Mouse (Mus musculus): Measurements from ENCODE around the gene Rpl27a. TPM values are rescaled to one million over a fixed set of nuclear protein-coding genes. Genes with fewer than 3 reads are reported as not detected.

Gene Rpl27a
- polyA plus RNA-seq, 1 experiment from 2014 or later, result 81.0 TPM

GRCm38 (mm10) chr7:109540902-109541301, 22.0 kb downstream of the Rpl27a start:
- Histone ChIP-seq H3K27ac (ENCODE audit: low read depth, low read length) (peak overlapping the region; percentile 2; the same call in 1 of the 2 replicates), H3K4me3 (ENCODE audit: low read depth, low read length) (no peak overlapping the region), H3K4me2 (replicated peaks; ENCODE audit: low read depth) (no peak overlapping the region), H3K4me1 (replicated peaks; ENCODE audit: control insufficient read depth, insufficient read depth, low read length) (no peaks in the 10 kb centered on the region), H3K9me3 (ENCODE audit: control insufficient read depth) (no peaks in the 10 kb centered on the region), H3K36me3 (ENCODE audit: control insufficient read depth, insufficient read depth) (peaks cover 83% of the 10 kb centered on the region), H3K9ac (ENCODE audit: low read depth, low read length) (no peak overlapping the region), H3K27me3 (replicated peaks; ENCODE audit: control insufficient read depth, insufficient read depth, low read length) (no peaks in the 10 kb centered on the region)
- no peak for TF ChIP-seq CTCF (IDR thresholded peaks at IDR 0.05; ENCODE audit: low read depth)
- ATAC-seq, result peak; percentile 56; the same call in 1 of the 2 replicates

- no peaks in the 10 kb centered on the region for H3K9me3 ChIP-seq (ENCODE audit: control insufficient read depth)
- H3K4me2 ChIP-seq (replicated peaks; ENCODE audit: low read depth), result no peak overlapping the region
- no peak for ATAC-seq
- H3K27me3 ChIP-seq (replicated peaks; ENCODE audit: control insufficient read depth, insufficient read depth, low read length), result no peaks in the 10 kb centered on the region
- H3K4me1 ChIP-seq (replicated peaks; ENCODE audit: control insufficient read depth, insufficient read depth, low read length), result no peaks in the 10 kb centered on the region
- no peak for TF ChIP-seq CTCF (IDR thresholded peaks at IDR 0.05; ENCODE audit: low read depth)
- H3K4me3 ChIP-seq (ENCODE audit: low read depth, low read length), result no peak overlapping the region
- H3K9ac ChIP-seq (ENCODE audit: low read depth, low read length), result no peak overlapping the region
- WGBS, result 85% methylated on average over 10 of the region's 10 CpGs
- no peak overlapping the region for H3K27ac ChIP-seq (ENCODE audit: low read depth, low read length)
- H3K36me3 ChIP-seq (ENCODE audit: control insufficient read depth, insufficient read depth), result peaks cover 74% of the 10 kb centered on the region
Measured at GRCm38 (mm10) chr7:109541609-109542363, 22.8 kb downstream of the Rpl27a start.

GRCm38 (mm10) chr7:109542364-109542628, 23.3 kb downstream of the Rpl27a start:
- no peak overlapping the region for H3K27ac ChIP-seq (ENCODE audit: low read depth, low read length)
- H3K4me3 ChIP-seq (ENCODE audit: low read depth, low read length), result no peak overlapping the region
- no peak overlapping the region for H3K9ac ChIP-seq (ENCODE audit: low read depth, low read length)
- H3K27me3 ChIP-seq (replicated peaks; ENCODE audit: control insufficient read depth, insufficient read depth, low read length), result no peaks in the 10 kb centered on the region
- H3K9me3 ChIP-seq (ENCODE audit: control insufficient read depth), result no peaks in the 10 kb centered on the region
- no peak for TF ChIP-seq CTCF (IDR thresholded peaks at IDR 0.05; ENCODE audit: low read depth)
- no peak for ATAC-seq
- 82% methylated on average over 3 of the region's 3 CpGs for WGBS
- H3K4me1 ChIP-seq (replicated peaks; ENCODE audit: control insufficient read depth, insufficient read depth, low read length), result no peaks in the 10 kb centered on the region
- peaks cover 71% of the 10 kb centered on the region for H3K36me3 ChIP-seq (ENCODE audit: control insufficient read depth, insufficient read depth)
- no peak overlapping the region for H3K4me2 ChIP-seq (replicated peaks; ENCODE audit: low read depth)

- TF ChIP-seq CTCF (IDR thresholded peaks at IDR 0.05; ENCODE audit: low read depth), result no peak
- Histone ChIP-seq H3K27ac (ENCODE audit: low read depth, low read length) (no peak overlapping the region), H3K9me3 (ENCODE audit: control insufficient read depth) (no peaks in the 10 kb centered on the region), H3K27me3 (replicated peaks; ENCODE audit: control insufficient read depth, insufficient read depth, low read length) (no peaks in the 10 kb centered on the region), H3K4me1 (replicated peaks; ENCODE audit: control insufficient read depth, insufficient read depth, low read length) (no peaks in the 10 kb centered on the region), H3K4me3 (ENCODE audit: low read depth, low read length) (no peak overlapping the region), H3K4me2 (replicated peaks; ENCODE audit: low read depth) (no peak overlapping the region), H3K36me3 (ENCODE audit: control insufficient read depth, insufficient read depth) (peaks cover 67% of the 10 kb centered on the region), H3K9ac (ENCODE audit: low read depth, low read length) (no peak overlapping the region)
- ATAC-seq, result no peak
- WGBS, result 76% methylated on average over 5 of the region's 5 CpGs
Measured at GRCm38 (mm10) chr7:109544792-109545191, 25.8 kb downstream of the Rpl27a start.

- no peak overlapping the region for H3K4me2 ChIP-seq (replicated peaks; ENCODE audit: low read depth)
- ATAC-seq, result no peak
- peaks cover 63% of the 10 kb centered on the region for H3K36me3 ChIP-seq (ENCODE audit: control insufficient read depth, insufficient read depth)
- H3K9ac ChIP-seq (ENCODE audit: low read depth, low read length), result no peak overlapping the region
- H3K4me3 ChIP-seq (ENCODE audit: low read depth, low read length), result no peak overlapping the region
- no peaks in the 10 kb centered on the region for H3K27me3 ChIP-seq (replicated peaks; ENCODE audit: control insufficient read depth, insufficient read depth, low read length)
- H3K27ac ChIP-seq (ENCODE audit: low read depth, low read length), result peak overlapping the region; percentile 11; the same call in 1 of the 2 replicates
- no peaks in the 10 kb centered on the region for H3K9me3 ChIP-seq (ENCODE audit: control insufficient read depth)
- no peak for TF ChIP-seq CTCF (IDR thresholded peaks at IDR 0.05; ENCODE audit: low read depth)
- WGBS, result 74% methylated on average over 10 of the region's 10 CpGs
- no peaks in the 10 kb centered on the region for H3K4me1 ChIP-seq (replicated peaks; ENCODE audit: control insufficient read depth, insufficient read depth, low read length)
Measured at GRCm38 (mm10) chr7:109545255-109545993, 26.5 kb downstream of the Rpl27a start.

GRCm38 (mm10) chr7:109546186-109546585, 27.2 kb downstream of the Rpl27a start:
- Histone ChIP-seq H3K27ac (ENCODE audit: low read depth, low read length) (no peak overlapping the region), H3K4me2 (replicated peaks; ENCODE audit: low read depth) (no peak overlapping the region), H3K4me1 (replicated peaks; ENCODE audit: control insufficient read depth, insufficient read depth, low read length) (no peaks in the 10 kb centered on the region), H3K9ac (ENCODE audit: low read depth, low read length) (no peak overlapping the region), H3K27me3 (replicated peaks; ENCODE audit: control insufficient read depth, insufficient read depth, low read length) (no peaks in the 10 kb centered on the region), H3K9me3 (ENCODE audit: control insufficient read depth) (no peaks in the 10 kb centered on the region), H3K4me3 (ENCODE audit: low read depth, low read length) (no peak overlapping the region), H3K36me3 (ENCODE audit: control insufficient read depth, insufficient read depth) (peaks cover 65% of the 10 kb centered on the region)
- WGBS, result 84% methylated on average over 2 of the region's 2 CpGs
- no peak for ATAC-seq
- TF ChIP-seq CTCF (IDR thresholded peaks at IDR 0.05; ENCODE audit: low read depth), result 0 out of 2 replicates have a peak, but pooled peaks have one; percentile 30

Measured in intestine, postnatal 0 days (tissue).